Mouse (Mus musculus): ENCODE measurements around the gene Neu1.

- no peak for TF ChIP-seq CTCF (IDR thresholded peaks at IDR 0.05; ENCODE audit: control insufficient read depth, insufficient read depth, low read length)
- TF ChIP-seq POLR2A (IDR thresholded peaks at IDR 0.05; ENCODE audit: borderline replicate concordance, control insufficient read depth, low read depth, low read length): no peak
Observed at GRCm38 (mm10) chr17:34884704-34885103, 46.3 kb upstream of the Neu1 start.
